Mouse (Mus musculus) heart, embryonic 14.5 days (tissue): ENCODE results near the gene Gm28305. TPM values are rescaled to one million over a fixed set of nuclear protein-coding genes. Genes with fewer than 3 reads are reported as not detected.
A peak's percentile ranks its signal among the peaks of the same experiment; 100 is the strongest.

Source experiments
- ATAC-seq: fragments of 200-750 bp; cut with Nextera tagmentation; 2 replicates; pipeline ENCODE4 v1.8.0; 2017; ENCODE audit warnings: low read depth, moderate TSS enrichment; ENCODE audit not compliant: insufficient number of reproducible peaks, insufficient read depth, low FRiP score
- H3K27ac ChIP-seq, 2 experiments: fragments of 200-500 bp in 1 of 2; fragments of 300-500 bp in 1 of 2; sonication (generic) in 1 of 2; replicated peaks in 1 of 2; 2 replicates each; pipeline ENCODE4 v1.5.1; 2012 to 2014; ENCODE audit warnings: low read depth in 2 of 2, low read length in 2 of 2, control low read depth in 1 of 2, mild to moderate bottlenecking in 1 of 2, mixed read lengths in 1 of 2; ENCODE audit not compliant: control insufficient read depth in 1 of 2, insufficient read depth in 1 of 2
- H3K27me3 ChIP-seq: fragments of 300-500 bp; sonication (generic); 2 replicates; pipeline ENCODE4 v1.6.1; 2014; ENCODE audit warnings: mild to moderate bottlenecking, low read length, control low read depth; ENCODE audit not compliant: control insufficient read depth, insufficient read depth
- H3K36me3 ChIP-seq: fragments of 300-500 bp; sonication (generic); 2 replicates; pipeline ENCODE4 v1.6.1; 2014; ENCODE audit warnings: mild to moderate bottlenecking, control low read depth, low read length, mixed read lengths; ENCODE audit not compliant: control insufficient read depth, insufficient read depth
- H3K4me1 ChIP-seq, 2 experiments: fragments of 200-500 bp in 1 of 2; fragments of 300-500 bp in 1 of 2; sonication (generic) in 1 of 2; 2 replicates each; pipeline ENCODE4 v1.6.1; 2012 to 2014; ENCODE audit warnings: low read length in 2 of 2, control low read depth in 1 of 2, mixed read lengths in 1 of 2; ENCODE audit not compliant: control insufficient read depth in 2 of 2, insufficient read depth in 2 of 2
- H3K4me2 ChIP-seq: fragments of 300-500 bp; sonication (generic); 2 replicates; pipeline ENCODE4 v1.6.1; 2014; ENCODE audit warnings: mild to moderate bottlenecking, low read length
- H3K4me3 ChIP-seq, 2 experiments: fragments of 200-500 bp in 1 of 2; fragments of 300-500 bp in 1 of 2; sonication (generic) in 1 of 2; 2 replicates each; pipeline ENCODE4 v1.5.1; 2012 to 2014; ENCODE audit warnings: low read length in 2 of 2, mild to moderate bottlenecking in 2 of 2, control low read depth in 1 of 2, low read depth in 1 of 2, moderate library complexity in 1 of 2; ENCODE audit not compliant: control insufficient read depth in 1 of 2, insufficient read depth in 1 of 2
- H3K9ac ChIP-seq: fragments of 300-500 bp; sonication (generic); 2 replicates; pipeline ENCODE4 v1.6.1; 2014; ENCODE audit warnings: mild to moderate bottlenecking, low read length
- H3K9me3 ChIP-seq: fragments of 300-500 bp; sonication (generic); 2 replicates; pipeline ENCODE4 v1.6.1; 2016; ENCODE audit warnings: low read length, control low read depth; ENCODE audit not compliant: control insufficient read depth
- WGBS: fragments of 180-500 bp; shearing (Covaris S2); extraction: QIAGEN DNeasy Blood & Tissue Kit; methylation state at CpG from one replicate; pipeline ENCODE4 v1.1.7; 2014; 5-methylcytosine and 5-hydroxymethylcytosine counted together
- polyA plus RNA-seq: library from polyadenylated mRNA; unstranded; fragments of >200 nt; fragmentation: Nextera tagmentation; extraction: Ambion mirVana; gene quantifications from 2 replicates; pipeline ENCODE4 v1.2.1, GENCODE M21; 2014

The Gm28305 gene
- polyA plus RNA-seq, 1 experiment from 2014 or later: not detected

- H3K36me3 ChIP-seq: 0 out of 2 replicates have a peak, but pooled peaks cover 5% of the 10 kb centered on the region
- no peak overlapping the region for H3K27ac ChIP-seq
- no peak overlapping the region for H3K4me2 ChIP-seq
- 67% methylated on average over 8 of the region's 8 CpGs for whole genome bisulfite sequencing
- ATAC-seq: no peak
- H3K9ac ChIP-seq: no peak overlapping the region
- no peak overlapping the region for H3K4me3 ChIP-seq
- H3K9me3 ChIP-seq: no peaks in the 10 kb centered on the region
- H3K4me1 ChIP-seq: no peaks in the 10 kb centered on the region
- no peaks in the 10 kb centered on the region for H3K27me3 ChIP-seq
Observed at GRCm38 (mm10) chr9:104070863-104071604, 30.6 kb downstream of the Gm28305 start.

GRCm38 (mm10) chr9:104075808-104076207 is 35.3 kb downstream of the Gm28305 start:
- no peak overlapping the region for H3K27ac ChIP-seq
- no peak overlapping the region for H3K9ac ChIP-seq
- H3K36me3 ChIP-seq: 0 out of 2 replicates have a peak, but pooled peaks cover 5% of the 10 kb centered on the region
- H3K27me3 ChIP-seq: no peaks in the 10 kb centered on the region
- ATAC-seq: no peak
- no peak overlapping the region for H3K4me2 ChIP-seq
- WGBS: 66% methylated on average over 2 of the region's 2 CpGs
- no peaks in the 10 kb centered on the region for H3K9me3 ChIP-seq
- H3K4me1 ChIP-seq: no peaks in the 10 kb centered on the region
- no peak overlapping the region for H3K4me3 ChIP-seq

GRCm38 (mm10) chr9:104078780-104079179 is 38.3 kb downstream of the Gm28305 start:
- H3K4me1 ChIP-seq: no peaks in the 10 kb centered on the region
- H3K9ac ChIP-seq: no peak overlapping the region
- peaks cover 12% of the 10 kb centered on the region; the same call in 1 of the 2 replicates for H3K36me3 ChIP-seq
- no peaks in the 10 kb centered on the region for H3K27me3 ChIP-seq
- H3K4me2 ChIP-seq: no peak overlapping the region
- ATAC-seq: no peak
- H3K27ac ChIP-seq: no peak overlapping the region
- 100% methylated on average over 1 of the region's 1 CpGs for WGBS
- no peaks in the 10 kb centered on the region for H3K9me3 ChIP-seq
- H3K4me3 ChIP-seq: no peak overlapping the region

GRCm38 (mm10) chr9:104079379-104079778 is 38.9 kb downstream of the Gm28305 start:
- Histone ChIP-seq H3K36me3 (peaks cover 14% of the 10 kb centered on the region), H3K4me3 (no peak overlapping the region), H3K27ac (no peak overlapping the region), H3K9ac (no peak overlapping the region), H3K4me2 (no peak overlapping the region), H3K27me3 (no peaks in the 10 kb centered on the region), H3K4me1 (no peaks in the 10 kb centered on the region), H3K9me3 (no peaks in the 10 kb centered on the region)
- no peak for ATAC-seq
- WGBS: 47% methylated on average over 5 of the region's 5 CpGs

DNA sequence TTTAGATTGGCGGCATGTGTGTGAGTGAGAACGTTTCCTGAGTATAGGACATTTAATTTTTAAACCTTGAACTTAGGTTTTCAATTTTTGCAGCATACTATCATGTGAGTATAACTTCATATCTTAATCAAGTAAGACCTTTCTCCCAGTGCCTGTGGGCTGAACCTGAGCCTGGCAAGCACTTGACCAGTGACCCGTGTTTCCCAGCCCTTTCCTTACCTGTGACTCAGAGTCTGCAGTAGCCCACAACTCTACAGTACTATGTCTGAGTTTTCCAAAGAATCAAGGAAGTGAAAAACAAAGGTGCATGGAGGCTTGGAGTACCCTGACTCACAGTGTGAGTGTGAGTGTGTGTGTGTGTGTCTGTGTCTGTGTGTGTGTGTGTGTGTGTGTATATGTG is 39.6 kb downstream of the Gm28305 start:
- Histone ChIP-seq H3K4me2 (no peak overlapping the region), H3K9ac (no peak overlapping the region), H3K4me3 (no peak overlapping the region), H3K27me3 (no peaks in the 10 kb centered on the region), H3K9me3 (no peaks in the 10 kb centered on the region), H3K27ac (no peak overlapping the region), H3K36me3 (peaks cover 18% of the 10 kb centered on the region), H3K4me1 (no peaks in the 10 kb centered on the region)
- no peak for ATAC-seq
- WGBS: 67% methylated on average over 3 of the region's 3 CpGs

DNA sequence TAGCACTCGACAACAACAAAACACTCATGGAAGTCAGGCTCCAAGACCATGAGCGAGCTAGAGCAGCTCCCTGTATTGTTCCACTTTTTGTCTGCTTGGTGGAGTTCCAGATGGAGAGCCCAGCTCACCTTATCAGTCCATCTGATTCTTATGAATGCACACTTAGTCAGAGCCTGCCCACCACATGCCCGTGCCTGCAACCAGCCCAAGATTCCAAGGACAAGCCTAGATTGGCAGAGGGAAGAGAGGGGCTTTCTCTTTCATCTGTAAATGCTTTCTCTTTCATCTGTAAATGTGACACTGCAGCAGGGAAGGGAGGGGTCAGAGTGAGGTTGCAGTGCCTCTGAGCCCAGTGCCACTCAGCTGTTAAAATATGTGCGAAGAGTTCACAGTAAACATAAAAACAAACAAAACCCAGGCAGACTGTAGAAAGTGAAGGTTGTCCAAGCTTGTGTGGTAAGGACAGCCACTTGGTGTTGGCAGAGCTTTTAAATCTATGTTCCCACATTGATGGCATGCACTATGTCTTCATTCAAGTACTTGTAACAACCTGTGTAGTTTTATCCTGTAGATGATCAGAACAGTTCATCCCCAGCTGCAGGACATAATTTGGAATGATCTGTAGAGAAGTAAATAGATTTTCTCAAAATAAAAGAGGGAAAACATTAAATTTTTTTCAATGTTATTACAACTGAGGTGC is 45.4 kb downstream of the Gm28305 start:
- H3K9ac ChIP-seq: no peak overlapping the region
- no peak overlapping the region for H3K4me3 ChIP-seq
- ATAC-seq: no peak
- no peak overlapping the region for H3K4me2 ChIP-seq
- H3K27ac ChIP-seq: no peak overlapping the region
- no peaks in the 10 kb centered on the region for H3K27me3 ChIP-seq
- 67% methylated on average over 4 of the region's 4 CpGs for WGBS
- H3K9me3 ChIP-seq: no peaks in the 10 kb centered on the region
- peaks cover 22% of the 10 kb centered on the region for H3K36me3 ChIP-seq
- H3K4me1 ChIP-seq: peaks cover 0 to 7% of the 10 kb centered on the region in 2 experiments; a peak in 2 of 4 replicates

GRCm38 (mm10) chr9:104088555-104088954 is 48.1 kb downstream of the Gm28305 start:
- Histone ChIP-seq H3K4me2 (no peak overlapping the region), H3K4me1 (peaks cover 0 to 7% of the 10 kb centered on the region in 2 experiments; a peak in 2 of 4 replicates)
- WGBS: 60% methylated on average over 8 of the region's 8 CpGs

More at GRCm38 (mm10) chr9:104088555-104088954, 48.1 kb downstream of the Gm28305 start:
- no peaks in the 10 kb centered on the region for H3K27me3 ChIP-seq
- no peak for ATAC-seq
- H3K9me3 ChIP-seq: no peaks in the 10 kb centered on the region
- H3K9ac ChIP-seq: no peak overlapping the region
- no peak overlapping the region for H3K4me3 ChIP-seq
- H3K27ac ChIP-seq: peak overlapping the region; percentile 68 to 76; a peak in 3 of 4 replicates
- peaks cover 19% of the 10 kb centered on the region for H3K36me3 ChIP-seq
